2 mouse cellular contexts compared by ENCODE assay signal in the genomic region with DNA sequence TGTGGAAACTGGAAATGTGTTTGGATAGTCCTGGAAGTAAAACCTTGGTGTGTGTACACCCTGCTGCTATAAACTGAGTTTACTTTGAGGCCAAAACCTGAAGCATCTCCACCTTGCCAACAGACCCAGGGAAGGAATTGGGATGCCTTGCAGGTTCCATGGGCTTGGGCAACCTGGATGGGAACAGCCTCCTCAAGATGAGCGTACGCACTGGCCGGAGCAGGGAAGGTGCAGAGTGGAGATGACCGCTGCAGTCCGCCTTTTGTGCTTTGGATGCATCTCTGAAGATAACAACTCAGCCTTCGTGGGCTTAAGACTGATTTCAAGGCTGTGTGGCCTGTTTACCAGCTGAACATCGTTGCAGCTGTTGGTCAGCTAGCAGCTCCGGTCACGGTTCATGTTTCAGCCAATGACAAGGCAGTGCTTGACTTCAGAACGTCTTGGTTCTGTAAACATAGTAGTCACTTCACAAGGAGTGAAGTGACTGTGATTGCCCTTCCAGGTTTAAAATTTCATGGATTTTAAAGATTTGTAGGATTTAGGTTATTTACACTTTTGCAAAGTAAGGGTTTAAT.
TF ChIP-seq lines count a peak whose summit lies in the region.

No protein-coding gene starts in this region.

TF ChIP-seq in MEL, 35 proteins besides CTCF, POLR2A, EP300 and RAD21:
- no peak for TF ChIP-seq HCFC1 (IDR thresholded peaks at IDR 0.05; ENCODE audit: low read depth, low read length)
- TF ChIP-seq SIN3A (IDR thresholded peaks at IDR 0.05; ENCODE audit: low read length), result 0 out of 2 replicates have a peak, but pooled peaks have one; percentile 5
- peak; percentile 31; the same call in 1 of the 2 replicates for TF ChIP-seq ZMIZ1 (IDR thresholded peaks at IDR 0.05; ENCODE audit: low read depth, low read length)

TF ChIP-seq in myocyte, 11 proteins besides CTCF, POLR2A, EP300 and RAD21:
- peak; percentile 12 to 69 (median 68) for TF ChIP-seq MYOG (IDR thresholded peaks at IDR 0.05; ENCODE audit: control insufficient read depth in 1 of 3, insufficient read depth in 1 of 3, insufficient read length in 2 of 3, low read depth in 2 of 3)
- TF ChIP-seq REST (IDR thresholded peaks at IDR 0.05; ENCODE audit: insufficient read depth, insufficient read length), result no peak
- TF ChIP-seq POLR2AphosphoS2 (IDR thresholded peaks at IDR 0.05; ENCODE audit: insufficient read length, low read depth), result peak; percentile 37
- peak in 2 of 3 experiments; percentile 78 to 80 for TF ChIP-seq MYOD1 (IDR thresholded peaks at IDR 0.05; ENCODE audit: control insufficient read depth in 1 of 3, insufficient read length in 2 of 3, low read depth in 2 of 3)
